9 mouse cellular contexts compared by ENCODE assay signal in the genomic region with DNA sequence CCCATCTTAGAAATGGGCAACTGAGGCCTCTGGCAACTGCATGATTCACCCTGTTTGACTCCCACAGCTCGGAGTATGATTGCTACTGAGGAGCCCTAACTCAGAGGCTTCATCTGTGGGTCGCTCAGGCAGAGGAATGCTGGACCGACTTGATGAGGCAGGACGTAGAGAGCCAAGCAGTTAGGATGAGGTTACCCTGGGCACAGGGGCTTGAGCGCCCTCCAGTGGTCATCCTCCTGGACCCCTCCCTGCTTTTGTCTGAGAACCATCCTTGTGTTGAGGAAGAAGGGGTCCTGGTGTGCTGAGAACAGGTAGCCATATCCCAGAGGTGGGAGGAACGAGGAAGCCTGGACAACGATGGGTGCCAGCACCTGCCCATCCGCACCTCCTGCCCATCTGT.
DNase-seq lines count a peak whose midpoint lies in the region; ATAC-seq and TF ChIP-seq lines count a peak whose summit lies in the region.
"Had no signal": no experiment of that assay in that cellular context is flagged by ENCODE, and none has a peak within 500 bp of the region (broad histone marks: within the 10 kb centered on the region; RNA-seq: fewer than 3 reads in every experiment).

No protein-coding gene starts in this region.

- DNase-seq in heart, postnatal 14 days: peak; percentile 19 to 45
- DNase-seq in CH12.LX (ENCODE audit: extremely low read depth): peak; percentile 38
- DNase-seq in c-Kit-positive CD71-negative TER-119-negative erythroid progenitor cells, embryonic 14.5 days (ENCODE audit: low read depth): peak; percentile 31
- DNase-seq in induced T-regulatory cell, adult 2 months (ENCODE audit: low read depth): peak; percentile 16
- peak; percentile 73 for DNase-seq in mesoderm, embryonic 11.5 days (ENCODE audit: low read depth, low spot score)
- no peak for DNase-seq in layer of hippocampus, adult 9-11 months

- TF ChIP-seq EP300 in CH12.LX (IDR thresholded peaks at IDR 0.05; ENCODE audit: low read length): no peak

- H3K4me3 ChIP-seq in heart, embryonic 11.5 days (ENCODE audit: low read depth, low read length): no peak overlapping the region
- H3K4me3 ChIP-seq in CH12.LX (replicated peaks in 1 of 3; ENCODE audit: low read depth in 2 of 3, low read length in 2 of 3, poor library complexity in 1 of 3): no peak overlapping the region
- H3K4me3 ChIP-seq: myocyte had no signal

- peak; percentile 38 to 61; a peak in 3 of 4 replicates for TF ChIP-seq CTCF in CH12.LX (conservative IDR thresholded peaks at IDR 0.05 in 1 of 2, IDR thresholded peaks at IDR 0.05 in 1 of 2; ENCODE audit: low read depth in 2 of 2, low read length in 2 of 2)

- no peaks in the 10 kb centered on the region for H3K79me2 ChIP-seq in CH12.LX (replicated peaks; ENCODE audit: control insufficient read depth, extremely low read depth, insufficient read depth, poor library complexity, severe bottlenecking)

- intact Hi-C loops in heart, postnatal 14 days (cut with DNase I): loop anchor here (10.0 kb wide), 1 partner anchor 385 kb away; no protein-coding TSS in a partner anchor

- in situ Hi-C loops in CH12.LX (cut with MboI; ENCODE audit: low pct_ligation_motif_present, low pct_unique_long_range_greater_than_20kb, low sequenced_read_pairs): loop anchor here (5.0 kb wide), 1 partner anchor 137 kb away; no protein-coding TSS in a partner anchor

- H3K27me3 ChIP-seq in heart, embryonic 11.5 days (ENCODE audit: control insufficient read depth, insufficient read depth, low read length): peaks cover 83% of the 10 kb centered on the region
- peaks cover 30% of the 10 kb centered on the region for H3K27me3 ChIP-seq in CH12.LX (replicated peaks)

- H3K27ac ChIP-seq in heart, embryonic 11.5 days (ENCODE audit: low read depth, low read length): no peak overlapping the region
- H3K27ac ChIP-seq in CH12.LX (ENCODE audit: insufficient read depth, low read depth): no peak overlapping the region

- no peak for TF ChIP-seq POLR2A in CH12.LX (IDR thresholded peaks at IDR 0.05; ENCODE audit: low read depth, low read length)

- H3K4me2 ChIP-seq in heart, embryonic 11.5 days: no peak overlapping the region
- no peak overlapping the region for H3K4me2 ChIP-seq in CH12.LX (ENCODE audit: insufficient read depth, low read depth, poor library complexity, severe bottlenecking)

- no peaks in the 10 kb centered on the region for H3K9me3 ChIP-seq in heart, embryonic 11.5 days (replicated peaks; ENCODE audit: control insufficient read depth, low read length)
- no peaks in the 10 kb centered on the region for H3K9me3 ChIP-seq in CH12.LX (replicated peaks; ENCODE audit: low read length)

- peak; percentile 38 for TF ChIP-seq RAD21 in CH12.LX (IDR thresholded peaks at IDR 0.05; ENCODE audit: low read depth, low read length)

- dilution Hi-C loops in CH12.LX (cut with MboI; ENCODE audit: extremely low pct_ligation_motif_present, extremely low pct_unique_long_range_greater_than_20kb, low sequenced_read_pairs): no loop called here

- no peak for ATAC-seq in heart, embryonic 11.5 days (replicated peaks; ENCODE audit: insufficient number of reproducible peaks, low FRiP score, low TSS enrichment)
- ATAC-seq in megakaryocyte, adult 5-6 weeks (ENCODE audit: poor library complexity, severe bottlenecking): no peak

- no peak overlapping the region for H3K9ac ChIP-seq in heart, embryonic 11.5 days (ENCODE audit: low read depth, low read length)
- H3K9ac ChIP-seq in CH12.LX (ENCODE audit: insufficient read depth, low read depth): no peak overlapping the region

- WGBS in heart, embryonic 11.5 days (ENCODE audit: insufficient replicate concordance): 10% methylated on average over 8 of the region's 8 CpGs

- H3K36me3 ChIP-seq in heart, embryonic 11.5 days (ENCODE audit: control insufficient read depth, insufficient read depth, low read length): no peaks in the 10 kb centered on the region
- no peaks in the 10 kb centered on the region for H3K36me3 ChIP-seq in CH12.LX (replicated peaks in 1 of 2; ENCODE audit: control insufficient read depth in 1 of 2, insufficient read depth in 1 of 2, low read length in 1 of 2)

- no peaks in the 10 kb centered on the region for H3K4me1 ChIP-seq in heart, embryonic 11.5 days (ENCODE audit: control insufficient read depth, insufficient read depth, low read length)
- peaks cover 2 to 32% of the 10 kb centered on the region in 2 experiments; a peak in 3 of 4 replicates for H3K4me1 ChIP-seq in CH12.LX (ENCODE audit: control insufficient read depth in 1 of 2, insufficient read depth in 2 of 2)

TF ChIP-seq in CH12.LX, 34 proteins besides CTCF, POLR2A, EP300 and RAD21:
- no peak for TF ChIP-seq ZKSCAN1 (IDR thresholded peaks at IDR 0.05; ENCODE audit: borderline replicate concordance, low read depth, low read length)
- TF ChIP-seq SMC3 (IDR thresholded peaks at IDR 0.05; ENCODE audit: low read depth, low read length): peak; percentile 47
